Mouse (Mus musculus): Measurements from ENCODE around the gene Gm20888. TPM values are rescaled to one million over a fixed set of nuclear protein-coding genes. Genes with fewer than 3 reads are reported as not detected.
"Not testable (repeated sequence)": the region's sequence is repeated elsewhere in the genome, so short reads cannot be mapped to it uniquely, and the experiment has no call there.

Gene Gm20888
- not detected in 2 replicates for polyA plus RNA-seq (2014; fragmentation: Nextera tagmentation; extraction: Ambion mirVana)

DNA sequence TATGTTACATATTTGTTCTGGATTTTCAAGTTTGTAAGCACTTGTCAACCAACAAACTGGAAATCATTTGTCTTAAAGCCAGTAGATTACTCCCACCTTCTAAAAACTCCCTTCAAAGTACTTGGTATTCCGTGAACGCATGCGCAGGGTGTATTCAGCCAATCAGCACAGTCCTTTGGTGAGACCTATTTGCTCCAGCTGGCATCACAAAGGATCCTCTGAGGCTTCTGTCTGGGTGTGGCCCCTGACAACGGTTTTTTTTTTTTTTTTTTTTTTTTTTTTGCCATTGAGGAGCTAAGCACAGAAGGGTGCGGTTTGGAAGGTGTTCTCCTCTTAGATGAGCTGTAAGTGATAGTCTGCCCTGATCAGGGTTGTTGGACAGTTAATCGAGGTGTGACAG is at the start of gene Gm20888:
Gm20888 (plus strand) TSS at position 301 of the 400 bp plus-strand sequence.
- not testable (repeated sequence) for H3K4me1 ChIP-seq (ENCODE audit: control insufficient read depth, insufficient read depth, low read length); H3K27ac ChIP-seq (replicated peaks; ENCODE audit: low read depth, low read length); H3K4me3 ChIP-seq (replicated peaks; ENCODE audit: low read depth, low read length); H3K9me3 ChIP-seq (ENCODE audit: control insufficient read depth, low read length); H3K9ac ChIP-seq (replicated peaks; ENCODE audit: low read length); ATAC-seq (ENCODE audit: low FRiP score, low TSS enrichment); DNase-seq; H3K36me3 ChIP-seq (ENCODE audit: control insufficient read depth, insufficient read depth, low read length); H3K4me2 ChIP-seq (ENCODE audit: low read length); H3K27me3 ChIP-seq (ENCODE audit: control insufficient read depth, insufficient read depth, low read length)
- no CpG with 5 or more reads among the region's 6 CpGs for WGBS

Other genes starting within 250 kb of the Gm20888 start
- not detected in 2 replicates for gene Gm21118, start 168.2 kb upstream of the Gm20888 start, polyA plus RNA-seq (2014; fragmentation: Nextera tagmentation; extraction: Ambion mirVana)
- not detected in 2 replicates for gene Gm29423, start 138.6 kb upstream of the Gm20888 start, polyA plus RNA-seq (2014; fragmentation: Nextera tagmentation; extraction: Ambion mirVana)
- gene Gm29644, start 138.5 kb upstream of the Gm20888 start, polyA plus RNA-seq (2014; fragmentation: Nextera tagmentation; extraction: Ambion mirVana), result not detected in 2 replicates